Mouse (Mus musculus): ENCODE measurements around the gene Myo9b. TPM values are rescaled to one million over a fixed set of nuclear protein-coding genes. Genes with fewer than 3 reads are reported as not detected.

Myo9b gene
- total RNA-seq, 2 experiments from 2014 or later, result 47.3 to 48.5 TPM

DNA sequence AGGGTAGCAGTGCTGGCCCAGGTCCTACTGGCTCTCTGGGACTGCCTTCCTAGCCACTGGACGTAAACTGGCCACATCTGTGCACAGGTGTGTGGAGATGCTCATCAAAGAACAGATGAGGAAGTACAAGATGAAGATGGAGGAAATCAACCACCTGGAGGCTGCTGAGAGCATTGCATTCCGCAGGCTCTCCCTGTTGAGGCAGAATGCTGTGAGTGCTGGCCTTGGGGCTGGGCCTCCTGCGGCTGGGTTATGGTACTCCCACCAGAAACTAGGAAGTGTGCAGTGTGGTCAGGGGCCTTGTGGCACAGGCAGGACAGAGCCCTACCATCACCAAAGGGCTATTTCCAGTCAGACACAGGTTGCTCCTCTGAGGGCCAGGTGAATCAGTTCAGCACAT, 85.5 kb downstream of the Myo9b start:
- DNase-seq, result no peak
- intact Hi-C loops (cut with DNase I), result no loop called here

DNA sequence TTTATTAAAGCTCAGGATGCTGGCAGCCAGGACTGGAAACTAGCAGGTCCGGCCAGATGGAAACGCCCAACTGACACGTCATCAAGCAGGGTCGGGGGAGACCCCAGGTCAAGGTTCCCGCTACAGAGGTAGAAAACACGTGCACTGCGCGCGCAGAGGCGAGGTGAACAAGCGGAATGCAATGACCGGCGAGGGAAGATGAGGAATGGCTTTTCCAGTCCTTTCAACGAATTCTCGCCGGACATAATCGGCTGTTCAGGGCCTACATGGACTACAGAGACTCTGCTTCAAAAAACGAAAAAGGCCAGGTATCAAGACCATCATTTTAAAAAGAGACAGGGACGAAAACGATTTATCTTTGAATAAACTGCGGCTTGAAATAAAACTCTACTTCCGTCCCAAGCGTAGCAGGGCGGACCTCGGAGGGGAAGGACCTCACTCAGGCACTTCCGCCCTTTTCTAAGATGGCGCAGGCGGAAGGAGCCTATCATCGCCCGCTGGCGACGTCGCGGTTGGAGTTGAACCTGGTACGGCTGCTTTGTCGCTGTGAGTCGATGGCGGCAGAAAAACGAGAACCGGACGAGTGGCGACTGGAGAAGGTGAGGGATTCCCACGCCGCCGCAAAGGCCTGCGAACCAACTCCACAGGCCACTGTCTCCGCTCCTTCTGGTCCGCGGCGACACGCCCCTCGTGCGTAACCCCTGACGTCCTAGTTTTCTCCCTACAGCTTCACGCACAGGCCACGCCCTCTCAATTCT, 94.4 kb downstream of the Myo9b start, which contains the start of gene Use1:
Gene Use1 (plus strand): TSS at position 78 of the 758 bp plus-strand sequence.
- intact Hi-C loops (cut with DNase I), result loop anchor here (10.0 kb wide), 1 partner anchor 472 kb away; the partner anchor contains the start of genes Rpl18a and Slc5a5
- DNase-seq, result peak; percentile 87

- DNase-seq, result no peak
- intact Hi-C loops (cut with DNase I), result loop anchor here (10.0 kb wide), 1 partner anchor 473 kb away; the partner anchor contains the start of genes Rpl18a and Slc5a5
Measured at GRCm38 (mm10) chr8:71367529-71368176, 95.1 kb downstream of the Myo9b start.

- no peak for DNase-seq
- intact Hi-C loops (cut with DNase I), result loop anchor here (10.0 kb wide), 1 partner anchor 474 kb away; the partner anchor contains the start of genes Rpl18a and Slc5a5
Measured at GRCm38 (mm10) chr8:71368366-71368765, 95.9 kb downstream of the Myo9b start.

DNA sequence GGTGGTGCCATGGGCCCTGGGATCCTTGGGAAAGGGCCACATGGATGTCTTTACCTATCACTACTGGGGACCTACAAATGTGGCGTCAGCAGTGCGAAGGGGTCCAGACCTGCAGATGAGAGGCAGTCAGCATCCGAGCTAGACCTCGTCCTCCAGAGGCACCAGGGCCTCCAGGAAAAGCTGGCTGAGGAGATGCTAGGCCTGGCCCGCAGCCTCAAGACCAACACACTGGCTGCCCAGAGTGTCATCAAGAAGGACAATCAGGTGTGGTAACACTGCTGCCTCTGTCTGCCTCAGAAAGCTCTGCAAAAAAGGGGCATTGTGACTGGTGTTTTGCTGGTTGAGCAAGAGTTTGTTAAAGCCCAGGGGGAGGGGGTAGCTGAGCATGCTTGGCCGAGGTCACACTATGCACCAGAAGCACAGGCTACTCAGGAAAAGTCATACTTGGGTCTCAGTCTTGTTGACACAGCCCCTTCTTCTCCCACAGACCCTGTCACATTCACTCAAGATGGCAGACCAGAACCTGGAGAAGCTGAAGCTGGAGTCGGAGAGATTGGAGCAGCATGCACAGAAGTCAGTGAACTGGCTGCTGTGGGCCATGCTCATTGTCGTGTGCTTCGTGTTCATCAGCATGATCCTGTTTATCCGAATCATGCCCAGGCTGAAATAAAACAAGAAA, 96.7 kb downstream of the Myo9b start:
- intact Hi-C loops (cut with DNase I), result loop anchor here (10.0 kb wide), 1 partner anchor 474 kb away; the partner anchor contains the start of genes Rpl18a and Slc5a5
- no peak for DNase-seq

- intact Hi-C loops (cut with DNase I), result no loop called here
- DNase-seq, result no peak
Measured at GRCm38 (mm10) chr8:71370711-71371235, 98.3 kb downstream of the Myo9b start.

DNA sequence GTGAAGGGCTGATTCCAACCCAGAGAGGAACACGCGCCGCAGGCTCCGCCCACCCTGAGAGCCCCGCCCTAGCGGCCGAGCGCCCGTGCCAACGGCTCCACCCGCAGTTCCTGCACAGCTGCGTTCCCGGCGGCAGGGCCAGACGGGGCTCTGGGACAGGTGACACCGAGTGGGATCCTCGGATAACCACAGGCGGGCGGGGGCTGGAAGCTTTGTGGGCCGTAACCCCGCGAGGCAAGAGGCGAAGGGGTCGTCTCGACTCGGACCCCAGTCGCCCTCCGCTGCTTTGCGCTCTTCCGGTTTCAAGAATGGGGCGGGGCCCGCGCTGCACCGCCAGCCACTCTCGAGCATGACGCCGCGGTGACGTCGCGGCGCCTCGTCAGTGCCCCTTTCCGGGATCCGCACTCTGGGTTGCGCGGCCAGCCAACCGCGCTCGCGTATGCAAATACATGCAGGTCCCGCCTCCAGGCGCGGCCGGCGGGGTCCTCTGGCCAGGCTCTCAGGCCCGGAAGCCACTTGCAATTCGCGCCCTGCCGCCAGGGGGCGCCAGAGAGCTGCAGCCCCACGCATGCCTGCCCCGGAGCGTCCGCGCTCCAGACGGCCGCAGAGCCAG, 98.8 kb downstream of the Myo9b start, which contains the start of gene Ocel1:
Gene Ocel1 (plus strand): TSS at position 63 of the 613 bp plus-strand sequence.
- intact Hi-C loops (cut with DNase I), result no loop called here
- DNase-seq, result peak; percentile 97

DNA sequence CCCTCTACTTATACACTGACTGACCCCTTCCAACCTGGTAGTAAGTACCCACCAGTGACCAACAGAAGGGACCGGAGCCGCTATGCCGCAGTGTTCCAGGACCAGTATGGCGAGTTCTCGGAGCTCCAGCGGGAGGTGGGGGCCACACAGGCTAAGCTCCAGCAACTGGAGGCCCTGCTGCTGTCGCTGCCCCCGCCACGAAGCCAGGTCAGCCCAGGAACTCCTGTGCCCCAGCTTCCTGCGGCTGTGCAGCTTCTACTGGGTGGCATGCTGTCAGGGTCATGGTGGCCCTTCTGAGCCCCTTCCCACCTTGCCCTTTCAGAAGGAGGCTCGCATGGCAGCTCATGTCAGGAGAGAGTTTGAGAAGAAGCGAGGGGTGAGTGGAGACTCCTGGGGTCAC, 99.9 kb downstream of the Myo9b start:
- intact Hi-C loops (cut with DNase I), result no loop called here
- DNase-seq, result no peak

GRCm38 (mm10) chr8:71373000-71373399, 100.5 kb downstream of the Myo9b start:
- intact Hi-C loops (cut with DNase I), result no loop called here
- no peak for DNase-seq

- intact Hi-C loops (cut with DNase I), result no loop called here
- no peak for DNase-seq
Measured at GRCm38 (mm10) chr8:71374616-71375206, 102.2 kb downstream of the Myo9b start.

DNA sequence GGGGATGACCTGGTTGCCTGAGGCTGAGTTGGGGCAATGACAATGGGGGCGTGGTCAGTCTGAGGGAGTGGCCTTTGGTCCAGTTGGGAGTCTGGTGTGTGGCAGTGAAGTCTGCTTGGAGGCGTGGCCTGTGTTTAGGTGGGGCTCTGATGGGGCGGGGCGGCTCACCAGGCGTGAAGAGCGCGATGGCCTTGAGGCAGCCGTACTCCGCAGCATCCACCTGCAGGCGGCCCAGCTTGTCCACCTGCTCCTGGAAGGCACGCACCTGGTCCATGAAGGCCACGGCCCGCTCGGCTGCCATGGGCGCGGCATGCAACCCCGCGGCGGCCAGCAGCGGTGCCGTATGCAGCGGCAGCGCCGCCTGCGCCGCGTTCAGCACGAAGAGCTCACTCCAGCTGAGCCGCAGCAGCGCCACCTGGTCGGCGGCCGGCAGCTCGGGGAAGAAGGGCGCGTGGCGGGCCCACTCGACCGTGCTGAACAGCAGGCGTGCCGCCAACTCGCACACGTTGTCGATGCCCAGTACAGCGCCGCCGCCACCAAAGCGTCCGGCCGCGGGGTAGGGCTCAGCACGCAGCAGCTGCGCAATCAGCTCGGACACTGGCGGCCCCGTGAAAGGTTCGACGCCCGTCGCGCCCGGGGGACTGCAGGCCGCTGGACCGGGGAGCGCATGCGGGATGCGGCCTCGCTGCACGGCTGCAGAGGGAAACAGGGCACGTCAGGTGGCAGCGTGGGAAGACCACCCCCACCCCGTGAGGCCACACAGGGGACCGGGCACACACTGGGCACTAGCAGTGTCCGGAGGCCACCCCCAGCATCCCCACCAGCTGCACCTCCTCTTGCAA, 103.3 kb downstream of the Myo9b start:
- intact Hi-C loops (cut with DNase I), result no loop called here
- peak; percentile 65 for DNase-seq

GRCm38 (mm10) chr8:71376423-71377030, 104.0 kb downstream of the Myo9b start:
- no peak for DNase-seq
- intact Hi-C loops (cut with DNase I), result no loop called here

DNA sequence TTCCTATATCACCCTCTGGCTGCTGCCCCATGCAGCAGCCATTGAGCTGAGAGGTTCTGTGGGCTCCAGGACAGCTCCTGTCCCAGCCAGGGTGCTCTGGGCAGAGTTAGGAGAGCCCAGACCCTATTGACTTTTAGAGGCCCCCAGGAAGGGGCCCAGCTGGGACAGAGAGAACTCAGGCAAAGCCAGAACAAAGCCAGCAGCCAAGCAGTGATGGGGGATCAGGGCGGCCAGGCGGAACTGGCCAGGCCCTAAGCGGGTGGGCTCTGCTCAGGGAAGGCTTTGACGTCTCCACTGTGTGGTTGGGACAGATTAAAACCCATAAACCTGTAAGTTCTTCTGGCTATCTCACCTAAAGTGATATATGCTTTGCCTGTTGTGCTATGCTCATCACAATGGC, 106.5 kb downstream of the Myo9b start:
- intact Hi-C loops (cut with DNase I), result no loop called here
- DNase-seq, result no peak

DNA sequence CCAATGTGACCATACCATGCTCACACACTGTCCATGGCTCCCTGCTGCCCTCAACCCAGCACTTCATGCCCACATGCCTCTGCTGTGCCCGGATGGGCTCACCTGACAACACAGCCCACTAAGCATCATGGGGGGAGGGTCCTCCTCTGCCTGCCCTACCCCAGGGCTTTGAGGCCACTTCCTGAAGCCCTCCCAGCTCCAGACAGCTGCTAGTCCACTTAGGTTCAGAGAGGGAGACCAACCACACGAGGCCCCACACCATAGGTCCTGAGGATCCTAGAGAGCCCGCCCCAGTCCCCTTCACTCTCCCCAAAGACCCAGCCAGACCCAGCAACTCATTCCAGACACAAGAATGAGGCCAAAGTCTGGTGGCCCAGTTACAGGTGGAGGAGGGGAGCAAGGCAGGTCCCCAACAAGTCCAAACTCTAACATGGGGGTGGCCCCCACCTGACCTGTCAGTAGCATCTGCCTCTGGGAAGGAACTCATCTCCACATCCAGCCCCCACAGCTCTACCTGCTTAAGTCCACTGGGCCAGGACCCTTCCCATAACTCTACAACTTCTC, 107.1 kb downstream of the Myo9b start:
- DNase-seq, result no peak
- intact Hi-C loops (cut with DNase I), result no loop called here

- DNase-seq, result no peak
- intact Hi-C loops (cut with DNase I), result no loop called here
Measured at GRCm38 (mm10) chr8:71380178-71381171, 108.0 kb downstream of the Myo9b start.

GRCm38 (mm10) chr8:71381421-71381970, 109.0 kb downstream of the Myo9b start, which contains the start of gene Nr2f6:
Nr2f6 (minus strand) TSS chr8:71381960.
- DNase-seq, result peak; percentile 76
- intact Hi-C loops (cut with DNase I), result no loop called here

Data from left cerebral cortex, postnatal 4 days (tissue).